Mouse (Mus musculus) limb, embryonic 14.5 days (tissue): ENCODE measurements around the gene Mob3c. TPM values are rescaled to one million over a fixed set of nuclear protein-coding genes. Genes with fewer than 3 reads are reported as not detected.

Experiments used
- ATAC-seq: fragments of 200-750 bp; cut with Nextera tagmentation; 2 replicates; pipeline ENCODE4 v1.8.0; 2017; ENCODE audit warnings: low read depth, moderate number of reproducible peaks, moderate TSS enrichment; ENCODE audit not compliant: low FRiP score
- DNase-seq: peaks from one replicate; pipeline ENCODE4 v3.0.0-alpha.2; 2015; ENCODE audit warnings: low spot score
- H3K27ac ChIP-seq: fragments of 300-500 bp; sonication (generic); replicated peaks from 2 replicates; pipeline ENCODE4 v1.5.1; 2014; ENCODE audit warnings: low read depth, mild to moderate bottlenecking, low read length, moderate library complexity, mixed read lengths
- H3K27me3 ChIP-seq: fragments of 300-500 bp; sonication (generic); 2 replicates; pipeline ENCODE4 v1.6.1; 2014; ENCODE audit warnings: low read length, mixed read lengths; ENCODE audit not compliant: control insufficient read depth, insufficient read depth
- H3K36me3 ChIP-seq: fragments of 300-500 bp; sonication (generic); 2 replicates; pipeline ENCODE4 v1.6.1; 2014; ENCODE audit warnings: mild to moderate bottlenecking, low read length, moderate library complexity, mixed read lengths; ENCODE audit not compliant: control insufficient read depth, insufficient read depth
- H3K4me1 ChIP-seq: fragments of 300-500 bp; sonication (generic); 2 replicates; pipeline ENCODE4 v1.6.1; 2014; ENCODE audit warnings: antibody characterized with exemption, low read length, mixed read lengths; ENCODE audit not compliant: control insufficient read depth, insufficient read depth
- H3K4me2 ChIP-seq: fragments of 300-500 bp; sonication (generic); replicated peaks from 2 replicates; pipeline ENCODE4 v1.6.1; 2014; ENCODE audit warnings: low read depth, mild to moderate bottlenecking, low read length, moderate library complexity; ENCODE audit not compliant: severe bottlenecking
- H3K4me3 ChIP-seq: fragments of 300-500 bp; sonication (generic); replicated peaks from 2 replicates; pipeline ENCODE4 v1.5.1; 2014; ENCODE audit warnings: low read length
- H3K9ac ChIP-seq: fragments of 300-500 bp; sonication (generic); 2 replicates; pipeline ENCODE4 v1.6.1; 2014; ENCODE audit warnings: mild to moderate bottlenecking, low read depth, low read length, moderate library complexity; ENCODE audit not compliant: severe bottlenecking
- H3K9me3 ChIP-seq: fragments of 300-500 bp; sonication (generic); 2 replicates; pipeline ENCODE4 v1.6.1; 2016; ENCODE audit warnings: low read length; ENCODE audit not compliant: control insufficient read depth
- POLR2A ChIP-seq: fragments of 200-500 bp; IDR thresholded peaks from 2 replicates; pipeline ENCODE4 v1.8.0; 2012; ENCODE audit warnings: inconsistent platforms, mild to moderate bottlenecking, moderate library complexity, borderline replicate concordance; ENCODE audit not compliant: insufficient read depth, insufficient read length; ENCODE audit errors: extremely low read depth
- WGBS: fragments of 180-500 bp; shearing (Covaris S2); extraction: QIAGEN DNeasy Blood & Tissue Kit; methylation state at CpG from one replicate; pipeline ENCODE4 v1.1.7; 2014; 5-methylcytosine and 5-hydroxymethylcytosine counted together
- polyA plus RNA-seq, 2 experiments: library from polyadenylated mRNA; depleted of rRNA in 1 of 2; stranded (reverse) in 1 of 2; unstranded in 1 of 2; fragments of >200 nt; fragmentation: Nextera tagmentation in 1 of 2; extraction: Ambion mirVana in 1 of 2; gene quantifications; 2 replicates each; pipeline versions ENCODE4 v1.2.1 to v1.2.3; 2012 to 2014

The Mob3c gene
- polyA plus RNA-seq, 2 experiments = 8.6 to 16.3 TPM

DNA sequence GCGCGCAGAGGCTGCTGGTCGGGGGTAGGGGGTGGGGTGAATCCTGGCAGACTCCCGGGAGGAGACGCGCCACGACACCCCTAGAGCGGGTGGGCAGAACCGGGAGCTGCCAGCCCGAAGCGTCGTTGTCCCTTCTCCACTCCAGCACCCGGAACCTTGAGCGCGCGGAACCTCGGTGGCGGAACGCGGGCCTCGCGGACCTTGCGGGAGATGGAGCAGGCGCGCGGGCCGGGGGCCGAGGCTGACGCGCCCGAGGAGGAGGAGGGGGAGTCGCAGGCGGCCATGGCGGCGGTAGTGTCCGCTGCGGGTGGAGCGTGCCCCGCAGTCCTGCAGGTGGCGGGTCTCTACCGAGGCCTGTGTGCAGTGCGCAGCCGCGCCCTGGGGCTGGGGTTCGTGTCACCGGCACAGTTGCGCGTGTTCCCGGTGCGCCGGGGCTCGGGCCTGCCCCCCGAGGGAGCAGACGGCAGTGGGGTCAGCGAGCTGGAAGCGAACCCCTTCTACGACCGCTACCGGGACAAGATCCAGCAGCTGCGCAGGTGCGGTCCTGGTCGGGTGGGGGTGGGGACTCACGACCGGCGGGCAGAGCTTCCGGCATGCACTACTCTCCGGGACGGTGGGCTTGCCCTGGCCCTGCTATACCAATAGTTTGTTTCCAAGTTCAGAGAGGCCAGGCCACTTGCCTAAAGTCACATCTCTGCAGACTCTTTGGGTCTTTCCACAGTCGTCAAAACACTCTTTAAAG lies 43.0 kb upstream of the Mob3c start, which contains the start of gene Atpaf1:
Gene Atpaf1, plus strand, starts transcription at position 44 of the 742 bp plus-strand sequence.
- Histone ChIP-seq H3K27me3 (no peaks in the 10 kb centered on the region), H3K27ac (peak within 1 kb of the TSS; percentile 28; the same call in 1 of the 2 replicates), H3K9me3 (no peaks in the 10 kb centered on the region), H3K9ac (peak within 1 kb of the TSS; percentile 85), H3K4me1 (peaks cover 6% of the 10 kb centered on the region; the same call in 1 of the 2 replicates), H3K4me2 (peak within 1 kb of the TSS; percentile 74), H3K36me3 (peaks cover 13% of the 10 kb centered on the region), H3K4me3 (peak within 1 kb of the TSS; percentile 73)
- DNase-seq (peak; percentile 19), ATAC-seq (peak; percentile 92)
- TF ChIP-seq POLR2A = 0 out of 2 replicates have a peak, but pooled peaks have one; percentile 44
- under 1% methylated on average over 47 of the region's 69 CpGs for WGBS

- no peaks in the 10 kb centered on the region for H3K9me3 ChIP-seq
- peak overlapping the region; percentile 28; the same call in 1 of the 2 replicates for H3K27ac ChIP-seq
- TF ChIP-seq POLR2A = no peak
- peak overlapping the region; percentile 74 for H3K4me2 ChIP-seq
- no peaks in the 10 kb centered on the region for H3K27me3 ChIP-seq
- no peak for DNase-seq
- ATAC-seq = no peak
- H3K4me3 ChIP-seq = peak overlapping the region; percentile 73
- peaks cover 6% of the 10 kb centered on the region; the same call in 1 of the 2 replicates for H3K4me1 ChIP-seq
- peaks cover 19% of the 10 kb centered on the region for H3K36me3 ChIP-seq
- peak overlapping the region; percentile 85 for H3K9ac ChIP-seq
- WGBS = 50% methylated on average over 7 of the region's 7 CpGs
These were observed 42.3 kb upstream of the Mob3c start for GRCm38 (mm10) chr4:115785511-115786034.

GRCm38 (mm10) chr4:115790864-115791263 lies 37.0 kb upstream of the Mob3c start:
- Histone ChIP-seq H3K9me3 (no peaks in the 10 kb centered on the region), H3K4me3 (no peak overlapping the region), H3K9ac (no peak overlapping the region), H3K27me3 (no peaks in the 10 kb centered on the region), H3K4me2 (no peak overlapping the region), H3K4me1 (peaks cover 4% of the 10 kb centered on the region; the same call in 1 of the 2 replicates), H3K36me3 (peaks cover 39% of the 10 kb centered on the region), H3K27ac (no peak overlapping the region)
- DNase-seq = no peak
- TF ChIP-seq POLR2A = no peak
- no peak for ATAC-seq
- 78% methylated on average over 3 of the region's 3 CpGs for WGBS

GRCm38 (mm10) chr4:115795360-115795759 lies 32.5 kb upstream of the Mob3c start:
- WGBS = 31% methylated on average over 3 of the region's 3 CpGs
- ATAC-seq = peak; percentile 90

DNA sequence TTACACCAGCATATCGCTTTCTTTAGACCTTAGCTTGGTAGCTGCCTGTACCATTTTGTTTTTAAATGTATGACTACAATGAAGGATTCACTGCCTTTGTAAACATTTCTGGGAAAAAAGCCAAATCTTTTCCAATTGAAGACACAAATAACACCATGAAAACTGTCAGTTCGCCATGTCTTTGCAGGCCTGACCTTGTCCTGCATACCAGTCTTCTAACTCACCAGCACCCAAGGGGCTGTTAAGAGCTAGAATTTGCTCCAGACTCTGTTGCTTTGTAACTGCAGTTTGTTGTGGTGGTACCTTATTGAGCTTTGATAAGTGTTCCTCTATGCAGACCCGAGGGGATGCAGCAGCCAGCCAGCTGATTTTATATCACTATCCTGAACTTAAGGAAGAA lies 27.9 kb upstream of the Mob3c start:
- ATAC-seq (no peak), DNase-seq (no peak)
- Histone ChIP-seq H3K27ac (no peak overlapping the region), H3K9ac (no peak overlapping the region), H3K4me2 (no peak overlapping the region), H3K27me3 (no peaks in the 10 kb centered on the region), H3K36me3 (peaks cover 44% of the 10 kb centered on the region), H3K4me3 (no peak overlapping the region), H3K9me3 (no peaks in the 10 kb centered on the region), H3K4me1 (0 out of 2 replicates have a peak, but pooled peaks cover 1% of the 10 kb centered on the region)
- no peak for TF ChIP-seq POLR2A
- 85% methylated on average over 3 of the region's 3 CpGs for WGBS

More at GRCm38 (mm10) chr4:115795360-115795759, 32.5 kb upstream of the Mob3c start:
- H3K27me3 ChIP-seq = no peaks in the 10 kb centered on the region
- no peak overlapping the region for H3K4me2 ChIP-seq
- H3K27ac ChIP-seq = 0 out of 2 replicates have a peak overlapping the region, but pooled peaks have one; percentile 26
- no peak overlapping the region for H3K9ac ChIP-seq
- no peaks in the 10 kb centered on the region for H3K9me3 ChIP-seq
- H3K4me1 ChIP-seq = 0 out of 2 replicates have a peak, but pooled peaks cover 3% of the 10 kb centered on the region
- H3K4me3 ChIP-seq = no peak overlapping the region
- TF ChIP-seq POLR2A = no peak
- H3K36me3 ChIP-seq = peaks cover 55% of the 10 kb centered on the region
- DNase-seq = peak; percentile 37
